Mouse (Mus musculus): ENCODE data around the gene Slc44a3. TPM values are rescaled to one million over a fixed set of nuclear protein-coding genes. Genes with fewer than 3 reads are reported as not detected.

Slc44a3 gene
- polyA plus RNA-seq, 1 experiment from 2014 or later, result 16.9 TPM

- Histone ChIP-seq H3K4me2 (ENCODE audit: low read length) (no peak overlapping the region), H3K9me3 (replicated peaks; ENCODE audit: low read length) (no peaks in the 10 kb centered on the region), H3K9ac (ENCODE audit: low read depth, low read length) (no peak overlapping the region), H3K4me3 (replicated peaks; ENCODE audit: low read depth, low read length) (no peak overlapping the region), H3K4me1 (replicated peaks; ENCODE audit: insufficient read depth, low read length) (no peaks in the 10 kb centered on the region), H3K27me3 (ENCODE audit: insufficient read depth, low read length) (no peaks in the 10 kb centered on the region), H3K27ac (no peak overlapping the region), H3K36me3 (ENCODE audit: insufficient read depth, low read length) (no peaks in the 10 kb centered on the region)
- DNase-seq (ENCODE audit: low spot score), result no peak
- TF ChIP-seq CTCF (IDR thresholded peaks at IDR 0.05; ENCODE audit: low read depth), result no peak
- WGBS, result 93% methylated on average over 8 of the region's 8 CpGs
- no peak for ATAC-seq (replicated peaks; ENCODE audit: low FRiP score, low read depth)
These were observed 15.2 kb downstream of the Slc44a3 start for GRCm38 (mm10) chr3:121517030-121517429.

GRCm38 (mm10) chr3:121509141-121509540 is 23.1 kb downstream of the Slc44a3 start:
- Histone ChIP-seq H3K9ac (ENCODE audit: low read depth, low read length) (no peak overlapping the region), H3K27ac (no peak overlapping the region), H3K4me3 (replicated peaks; ENCODE audit: low read depth, low read length) (no peak overlapping the region), H3K36me3 (ENCODE audit: insufficient read depth, low read length) (no peaks in the 10 kb centered on the region), H3K4me1 (replicated peaks; ENCODE audit: insufficient read depth, low read length) (no peaks in the 10 kb centered on the region), H3K4me2 (ENCODE audit: low read length) (no peak overlapping the region), H3K9me3 (replicated peaks; ENCODE audit: low read length) (no peaks in the 10 kb centered on the region), H3K27me3 (ENCODE audit: insufficient read depth, low read length) (no peaks in the 10 kb centered on the region)
- ATAC-seq (replicated peaks; ENCODE audit: low FRiP score, low read depth) (no peak), DNase-seq (ENCODE audit: low spot score) (no peak)
- no peak for TF ChIP-seq CTCF (IDR thresholded peaks at IDR 0.05; ENCODE audit: low read depth)
- 43% methylated on average over 5 of the region's 5 CpGs for WGBS

GRCm38 (mm10) chr3:121507678-121508077 is 24.5 kb downstream of the Slc44a3 start:
- WGBS, result 92% methylated on average over 14 of the region's 14 CpGs
- ATAC-seq (replicated peaks; ENCODE audit: low FRiP score, low read depth), result no peak
- Histone ChIP-seq H3K27me3 (ENCODE audit: insufficient read depth, low read length) (no peaks in the 10 kb centered on the region), H3K4me3 (replicated peaks; ENCODE audit: low read depth, low read length) (no peak overlapping the region), H3K9me3 (replicated peaks; ENCODE audit: low read length) (no peaks in the 10 kb centered on the region), H3K36me3 (ENCODE audit: insufficient read depth, low read length) (no peaks in the 10 kb centered on the region), H3K4me2 (ENCODE audit: low read length) (no peak overlapping the region), H3K9ac (ENCODE audit: low read depth, low read length) (no peak overlapping the region), H3K4me1 (replicated peaks; ENCODE audit: insufficient read depth, low read length) (no peaks in the 10 kb centered on the region), H3K27ac (no peak overlapping the region)
- no peak for DNase-seq (ENCODE audit: low spot score)
- no peak for TF ChIP-seq CTCF (IDR thresholded peaks at IDR 0.05; ENCODE audit: low read depth)

- no peak overlapping the region for H3K4me3 ChIP-seq (replicated peaks; ENCODE audit: low read depth, low read length)
- H3K4me2 ChIP-seq (ENCODE audit: low read length), result no peak overlapping the region
- H3K4me1 ChIP-seq (replicated peaks; ENCODE audit: insufficient read depth, low read length), result no peaks in the 10 kb centered on the region
- H3K27me3 ChIP-seq (ENCODE audit: insufficient read depth, low read length), result no peaks in the 10 kb centered on the region
- no peaks in the 10 kb centered on the region for H3K36me3 ChIP-seq (ENCODE audit: insufficient read depth, low read length)
- TF ChIP-seq CTCF (IDR thresholded peaks at IDR 0.05; ENCODE audit: low read depth), result no peak
- no peak overlapping the region for H3K27ac ChIP-seq
- DNase-seq (ENCODE audit: low spot score) (no peak), ATAC-seq (replicated peaks; ENCODE audit: low FRiP score, low read depth) (no peak)
- no peak overlapping the region for H3K9ac ChIP-seq (ENCODE audit: low read depth, low read length)
- H3K9me3 ChIP-seq (replicated peaks; ENCODE audit: low read length), result no peaks in the 10 kb centered on the region
- 90% methylated on average over 7 of the region's 7 CpGs for WGBS
These were observed 25.4 kb downstream of the Slc44a3 start for GRCm38 (mm10) chr3:121506756-121507155.

- no peak overlapping the region for H3K4me3 ChIP-seq (replicated peaks; ENCODE audit: low read depth, low read length)
- no peaks in the 10 kb centered on the region for H3K9me3 ChIP-seq (replicated peaks; ENCODE audit: low read length)
- ATAC-seq (replicated peaks; ENCODE audit: low FRiP score, low read depth), result no peak
- H3K9ac ChIP-seq (ENCODE audit: low read depth, low read length), result no peak overlapping the region
- H3K4me2 ChIP-seq (ENCODE audit: low read length), result no peak overlapping the region
- H3K36me3 ChIP-seq (ENCODE audit: insufficient read depth, low read length), result no peaks in the 10 kb centered on the region
- 88% methylated on average over 8 of the region's 8 CpGs for WGBS
- no peaks in the 10 kb centered on the region for H3K27me3 ChIP-seq (ENCODE audit: insufficient read depth, low read length)
- H3K4me1 ChIP-seq (replicated peaks; ENCODE audit: insufficient read depth, low read length), result no peaks in the 10 kb centered on the region
- H3K27ac ChIP-seq, result no peak overlapping the region
- DNase-seq (ENCODE audit: low spot score), result no peak
- no peak for TF ChIP-seq CTCF (IDR thresholded peaks at IDR 0.05; ENCODE audit: low read depth)
These were observed 26.0 kb downstream of the Slc44a3 start for GRCm38 (mm10) chr3:121506175-121506574.

GRCm38 (mm10) chr3:121504927-121505487 is 27.2 kb downstream of the Slc44a3 start:
- TF ChIP-seq CTCF (IDR thresholded peaks at IDR 0.05; ENCODE audit: low read depth), result no peak
- H3K27ac ChIP-seq, result no peak overlapping the region
- ATAC-seq (replicated peaks; ENCODE audit: low FRiP score, low read depth) (no peak), DNase-seq (ENCODE audit: low spot score) (no peak)
- H3K4me2 ChIP-seq (ENCODE audit: low read length), result no peak overlapping the region
- no peaks in the 10 kb centered on the region for H3K27me3 ChIP-seq (ENCODE audit: insufficient read depth, low read length)
- H3K9me3 ChIP-seq (replicated peaks; ENCODE audit: low read length), result no peaks in the 10 kb centered on the region
- H3K4me1 ChIP-seq (replicated peaks; ENCODE audit: insufficient read depth, low read length), result no peaks in the 10 kb centered on the region
- H3K4me3 ChIP-seq (replicated peaks; ENCODE audit: low read depth, low read length), result no peak overlapping the region
- H3K36me3 ChIP-seq (ENCODE audit: insufficient read depth, low read length), result no peaks in the 10 kb centered on the region
- 77% methylated on average over 8 of the region's 8 CpGs for WGBS
- no peak overlapping the region for H3K9ac ChIP-seq (ENCODE audit: low read depth, low read length)

DNA sequence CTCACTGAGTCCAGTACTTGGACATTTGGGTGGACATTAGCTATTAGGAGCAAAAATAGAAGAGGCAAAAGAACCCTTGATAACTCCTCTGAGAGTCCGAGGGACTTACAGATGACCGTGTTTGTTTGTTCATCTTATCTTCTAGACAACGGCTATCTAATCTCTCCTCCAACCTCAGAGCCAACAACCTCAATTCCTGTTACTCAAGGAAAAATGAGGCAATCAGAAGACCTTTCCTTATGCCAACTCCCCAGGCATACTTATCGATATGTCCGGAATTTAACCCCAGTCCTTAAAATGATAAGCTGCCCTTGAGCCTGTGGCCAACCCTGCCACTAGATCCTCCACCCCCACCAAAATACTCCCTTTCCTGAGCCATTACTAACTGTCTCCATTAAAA is 31.5 kb downstream of the Slc44a3 start:
- ATAC-seq (replicated peaks; ENCODE audit: low FRiP score, low read depth), result no peak
- Histone ChIP-seq H3K9me3 (replicated peaks; ENCODE audit: low read length) (no peaks in the 10 kb centered on the region), H3K27ac (no peak overlapping the region), H3K36me3 (ENCODE audit: insufficient read depth, low read length) (no peaks in the 10 kb centered on the region), H3K4me2 (ENCODE audit: low read length) (no peak overlapping the region), H3K9ac (ENCODE audit: low read depth, low read length) (no peak overlapping the region), H3K4me3 (replicated peaks; ENCODE audit: low read depth, low read length) (no peak overlapping the region), H3K4me1 (replicated peaks; ENCODE audit: insufficient read depth, low read length) (no peaks in the 10 kb centered on the region), H3K27me3 (ENCODE audit: insufficient read depth, low read length) (no peaks in the 10 kb centered on the region)
- no peak for TF ChIP-seq CTCF (IDR thresholded peaks at IDR 0.05; ENCODE audit: low read depth)
- 80% methylated on average over 5 of the region's 5 CpGs for WGBS
- no peak for DNase-seq (ENCODE audit: low spot score)

All from kidney, postnatal 0 days (tissue).